Mouse (Mus musculus) induced T-regulatory cell, adult 2 months (primary cell): ENCODE results near the gene Smad3.
A peak's percentile ranks its signal among the peaks of the same experiment; 100 is the strongest.

ENCODE experiments used
- DNase-seq: peaks from one replicate; pipeline ENCODE4 v3.0.0-alpha.2; 2012; ENCODE audit warnings: low read depth

Smad3 gene

GRCm38 (mm10) chr9:63757865-63758440 lies at the start of gene Smad3:
Gene Smad3 (minus strand): TSS chr9:63757994.
- peak; percentile 91 for DNase-seq

DNA sequence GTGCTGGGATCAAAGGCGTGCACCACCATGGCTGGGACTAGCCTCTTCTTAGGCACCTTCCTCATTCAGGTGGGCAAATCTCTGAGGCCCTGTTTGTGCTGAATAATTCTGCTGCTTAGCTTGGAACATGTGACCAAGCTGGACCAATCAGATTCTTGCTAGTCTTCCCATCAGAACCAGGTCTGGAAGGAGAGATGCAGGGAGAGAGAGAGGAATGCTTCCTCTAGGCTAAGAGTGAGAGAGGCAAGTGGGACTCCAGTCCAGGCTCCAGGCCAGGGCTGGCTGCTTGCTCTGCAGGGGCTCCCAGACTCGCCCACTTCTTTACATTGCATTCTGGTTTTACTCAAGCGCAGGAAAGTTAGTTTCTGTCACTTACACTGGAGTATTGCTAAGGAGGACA lies 47.1 kb upstream of the Smad3 start:
- DNase-seq: no peak

GRCm38 (mm10) chr9:63803181-63803591 lies 45.4 kb upstream of the Smad3 start:
- DNase-seq: no peak

DNA sequence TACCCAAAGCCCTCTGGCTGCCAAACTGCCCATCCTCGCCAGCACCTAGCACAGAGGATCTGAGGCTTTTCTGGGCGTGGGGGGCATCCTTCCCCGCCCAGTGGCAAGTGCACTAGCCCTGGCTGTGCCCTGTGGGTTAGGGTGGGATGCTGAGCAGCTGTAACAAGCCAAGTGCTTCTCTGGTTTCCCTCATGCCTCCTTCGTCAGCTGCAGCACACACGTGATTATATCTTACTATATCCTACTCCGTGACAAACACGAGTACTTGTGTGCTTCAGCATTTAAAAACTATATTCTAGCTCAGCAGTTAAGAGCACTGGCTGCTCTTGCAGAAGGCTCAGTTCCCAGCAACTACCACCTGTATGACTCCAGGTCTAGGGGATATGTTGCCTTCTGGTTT lies 44.7 kb upstream of the Smad3 start:
- DNase-seq: no peak

DNA sequence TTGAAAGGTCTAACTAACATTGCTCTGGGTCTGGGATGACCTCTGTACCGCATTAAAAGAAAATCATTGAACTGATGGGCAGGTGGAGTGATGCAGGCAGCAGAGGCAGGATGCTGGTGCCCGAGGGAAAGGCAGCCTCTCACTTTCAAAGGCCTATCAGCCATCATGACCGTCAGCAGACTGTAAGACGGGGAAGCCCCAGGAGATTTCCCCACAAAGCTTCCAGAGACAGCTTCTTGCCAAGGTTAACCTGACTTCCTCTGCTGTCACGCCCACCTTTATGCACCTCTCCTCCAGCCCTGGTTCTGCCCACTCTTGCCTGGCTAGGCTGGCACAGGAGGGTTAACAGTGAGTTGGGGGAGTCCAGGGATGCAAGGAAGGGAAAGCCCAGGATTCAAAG lies 44.3 kb upstream of the Smad3 start:
- peak; percentile 70 for DNase-seq

DNA sequence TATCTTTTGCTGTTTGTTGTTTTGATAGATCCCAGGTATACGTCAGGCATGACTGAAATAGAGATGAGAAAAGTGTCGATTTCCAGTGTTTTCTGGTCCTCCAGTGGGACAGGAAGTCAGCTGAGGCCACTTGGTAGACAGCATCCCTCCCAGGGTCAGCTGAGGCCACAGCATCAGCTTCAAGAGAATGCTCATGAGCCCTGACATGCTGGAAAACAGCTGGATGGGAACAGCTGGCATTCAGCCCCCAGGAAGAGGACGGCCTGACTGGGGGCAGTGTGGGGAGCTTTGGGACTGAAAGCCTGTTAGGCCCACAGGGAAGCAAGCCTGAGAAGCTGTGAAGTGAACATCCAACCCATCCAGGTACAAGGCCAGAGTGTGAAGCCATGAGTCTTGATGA lies 38.6 kb upstream of the Smad3 start:
- DNase-seq: no peak

GRCm38 (mm10) chr9:63793731-63794495 lies 36.1 kb upstream of the Smad3 start:
- DNase-seq: no peak

GRCm38 (mm10) chr9:63791716-63792115 lies 33.9 kb upstream of the Smad3 start:
- no peak for DNase-seq

DNA sequence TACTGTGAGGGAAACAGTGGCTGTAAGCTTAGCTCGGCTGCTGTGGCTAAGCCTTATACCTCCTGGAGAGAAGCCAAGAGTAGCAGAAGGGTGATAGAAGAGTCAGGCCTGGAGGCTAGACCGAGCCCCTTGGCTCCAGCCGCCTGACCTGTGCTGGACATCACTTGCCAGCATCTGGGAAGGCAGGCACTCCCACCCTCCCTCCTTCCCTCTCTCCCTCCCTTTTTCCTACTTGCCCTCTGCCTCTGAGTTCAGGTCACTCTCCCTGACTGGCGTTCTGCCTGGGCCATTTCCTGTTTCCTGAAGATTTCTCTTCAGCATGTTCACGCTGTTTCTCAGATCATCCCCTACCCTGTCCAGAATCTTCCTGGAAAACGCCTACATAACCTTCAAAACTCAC lies 33.5 kb upstream of the Smad3 start:
- no peak for DNase-seq

DNA sequence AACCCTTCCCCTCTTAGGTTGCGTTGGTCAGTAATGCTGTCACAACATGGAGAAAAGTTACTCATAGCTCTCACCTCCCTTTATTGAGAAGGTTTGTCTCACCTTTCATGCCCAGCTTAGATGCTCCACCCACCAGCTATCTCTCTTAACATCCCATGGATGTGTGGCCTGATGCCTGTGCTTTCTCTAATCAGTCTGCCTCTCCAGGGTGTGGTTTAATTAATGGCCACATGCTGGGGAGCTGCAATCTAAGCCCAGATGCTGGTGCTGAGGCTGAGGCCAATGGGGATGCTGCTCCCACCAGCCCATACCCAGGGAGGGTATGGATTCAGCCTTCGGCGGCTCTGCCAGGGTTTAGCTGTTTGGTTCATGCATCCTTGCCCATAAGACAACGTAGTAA lies 32.4 kb upstream of the Smad3 start:
- no peak for DNase-seq

GRCm38 (mm10) chr9:63789386-63789785 lies 31.6 kb upstream of the Smad3 start:
- no peak for DNase-seq

- DNase-seq: no peak
These were observed 29.8 kb upstream of the Smad3 start for GRCm38 (mm10) chr9:63787606-63788005.

DNA sequence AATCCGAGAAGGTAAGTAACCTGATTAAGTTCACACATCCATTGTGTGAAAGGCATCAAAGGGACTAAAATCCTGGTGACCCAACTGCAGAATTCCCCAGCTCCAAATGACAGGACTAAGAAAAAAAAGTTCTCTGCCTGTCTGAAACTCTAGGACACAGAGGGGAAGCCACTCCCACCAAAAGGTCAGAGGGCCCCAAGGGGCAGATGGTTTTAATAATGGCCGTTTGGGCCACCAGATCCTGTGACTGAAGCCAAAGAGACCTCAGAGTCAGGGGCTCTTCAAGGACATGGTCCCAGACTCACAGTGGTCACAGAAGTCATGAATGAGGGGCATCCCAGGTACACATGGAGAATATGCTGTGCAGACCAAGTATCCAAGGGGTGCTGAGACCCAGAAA lies 29.3 kb upstream of the Smad3 start:
- no peak for DNase-seq

GRCm38 (mm10) chr9:63786026-63786670 lies 28.4 kb upstream of the Smad3 start:
- DNase-seq: no peak

- peak; percentile 78 for DNase-seq
These were observed 27.7 kb upstream of the Smad3 start for GRCm38 (mm10) chr9:63785492-63785891.

- DNase-seq: no peak
These were observed 26.8 kb upstream of the Smad3 start for GRCm38 (mm10) chr9:63784597-63784996.

GRCm38 (mm10) chr9:63782744-63783143 lies 24.9 kb upstream of the Smad3 start:
- peak; percentile 62 for DNase-seq

DNA sequence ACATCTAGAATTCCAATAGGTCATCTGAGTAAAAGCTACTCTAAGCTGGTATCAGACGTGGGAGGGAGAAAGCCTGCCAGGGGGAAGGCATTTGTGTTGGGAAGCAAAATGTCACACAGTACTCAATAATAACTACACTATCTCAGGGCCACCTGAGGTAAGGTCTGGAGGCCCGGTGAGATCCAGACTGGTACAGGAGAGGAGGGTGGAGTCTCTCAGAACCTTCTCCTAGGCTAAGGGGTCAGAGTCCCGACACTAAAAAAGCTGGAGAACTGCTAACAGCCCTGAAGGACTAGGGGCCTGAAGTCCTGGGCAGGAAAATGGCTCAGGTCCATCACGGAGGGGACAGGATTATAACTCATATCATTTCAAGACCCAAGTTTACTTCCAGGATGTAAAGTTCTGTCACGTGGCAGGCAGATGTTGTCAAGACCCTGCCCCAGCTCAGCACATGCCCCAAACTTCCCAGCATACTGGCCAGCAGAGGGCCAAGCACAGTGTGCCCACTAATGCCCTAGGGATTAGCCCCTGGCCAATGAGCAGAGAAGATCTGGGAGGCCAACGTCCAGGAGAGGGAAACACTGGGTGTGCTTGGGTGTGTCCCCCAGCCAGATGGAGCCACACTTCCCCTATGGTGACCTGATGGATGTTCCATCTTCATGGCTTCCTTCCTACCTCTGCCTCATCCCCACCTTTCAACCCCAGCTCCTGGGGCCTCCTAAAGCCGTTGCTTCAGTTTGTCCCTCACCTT lies 24.1 kb upstream of the Smad3 start:
- no peak for DNase-seq

DNA sequence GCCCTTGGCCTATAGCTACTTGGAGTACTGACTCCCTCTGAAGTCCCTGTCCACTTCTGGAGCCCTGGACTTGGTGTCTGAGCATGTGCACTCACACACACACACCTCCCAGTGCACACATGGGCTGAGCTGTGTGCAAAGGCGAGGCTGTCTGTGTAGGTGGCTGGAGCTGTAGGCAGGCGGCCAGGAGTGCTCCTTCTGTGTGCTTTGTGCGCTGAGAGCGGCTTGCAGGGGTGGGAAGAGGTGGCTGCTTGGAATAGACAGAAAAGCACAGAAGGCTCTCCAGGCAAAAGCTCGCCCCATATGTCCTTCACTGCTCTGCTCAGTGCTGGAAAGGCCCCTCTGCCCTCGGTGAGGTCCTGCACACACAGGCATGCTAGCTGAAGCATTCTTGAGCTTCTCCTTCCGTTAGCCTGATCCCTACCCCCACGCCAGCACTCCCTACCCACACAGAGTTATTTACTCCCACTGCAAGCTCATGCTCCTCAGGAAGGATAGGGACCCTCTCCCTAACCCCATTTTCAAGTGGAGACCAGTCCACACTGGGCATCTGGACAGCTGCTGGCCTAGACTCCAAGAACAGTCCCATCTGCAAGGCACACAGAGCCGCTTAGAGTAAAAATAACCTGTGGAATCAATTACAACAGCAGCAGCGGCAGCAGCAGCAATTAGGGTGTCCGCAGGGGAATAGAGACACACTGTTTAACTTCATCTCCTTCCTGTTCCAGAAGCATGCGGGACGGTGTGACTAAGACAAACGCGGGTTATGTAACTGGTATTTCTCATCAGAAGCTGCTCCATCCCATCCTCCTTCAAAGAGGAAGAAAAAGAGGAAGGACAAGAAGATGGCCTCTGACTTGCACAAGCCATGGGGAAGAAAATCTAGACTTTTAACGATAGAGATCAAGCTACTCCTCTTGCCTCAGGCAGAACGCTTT lies 22.4 kb upstream of the Smad3 start:
- DNase-seq: no peak

- peak; percentile 36 for DNase-seq
These were observed 18.9 kb upstream of the Smad3 start for GRCm38 (mm10) chr9:63776735-63777134.

DNA sequence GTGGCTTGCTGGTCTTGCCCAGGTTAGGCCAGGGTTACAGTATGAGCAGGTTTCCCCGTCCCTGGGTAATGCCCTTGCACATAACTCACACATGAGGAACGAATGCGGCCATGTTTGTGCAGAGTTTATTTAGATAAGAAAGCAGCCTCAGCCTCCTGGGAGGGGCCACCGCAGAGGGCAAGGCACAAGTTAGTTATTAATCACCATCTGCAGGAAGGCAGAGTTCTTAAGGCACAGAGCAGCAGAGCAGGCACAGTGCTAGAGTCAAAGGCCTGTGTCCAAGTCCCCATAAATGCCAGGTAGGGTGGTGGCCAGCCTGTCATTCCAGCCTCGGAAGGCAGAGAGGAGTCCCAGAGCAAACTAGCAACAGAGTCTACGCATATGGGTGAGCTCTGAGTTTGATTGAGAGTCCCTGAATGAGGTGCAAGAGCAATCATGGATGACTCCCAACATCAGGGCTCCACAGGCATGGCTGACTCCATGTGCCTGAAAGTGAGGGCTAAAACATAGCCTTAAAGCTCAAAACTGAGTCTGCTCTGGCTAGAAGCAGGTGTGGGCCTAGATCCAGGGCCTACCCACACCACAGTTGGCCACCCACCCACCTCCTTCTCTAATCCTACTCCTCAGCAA lies 17.2 kb upstream of the Smad3 start:
- no peak for DNase-seq
